Mouse (Mus musculus) hindbrain, embryonic 10.5 days (tissue): Measurements from ENCODE around the gene F830045P16Rik. TPM values are rescaled to one million over a fixed set of nuclear protein-coding genes. Genes with fewer than 3 reads are reported as not detected.

Experiments used
- DNase-seq: peaks from one replicate; pipeline ENCODE4 v3.0.0-alpha.2; 2017; ENCODE audit warnings: low spot score
- H3K27ac ChIP-seq: fragments of 300-500 bp; sonication (generic); 2 replicates; pipeline ENCODE4 v1.5.1; 2016; ENCODE audit warnings: mild to moderate bottlenecking, moderate library complexity
- H3K27me3 ChIP-seq: fragments of 300-500 bp; sonication (generic); 2 replicates; pipeline ENCODE4 v1.6.1; 2016; ENCODE audit warnings: mild to moderate bottlenecking; ENCODE audit not compliant: poor library complexity, insufficient read depth, severe bottlenecking
- H3K36me3 ChIP-seq: fragments of 300-500 bp; sonication (generic); 2 replicates; pipeline ENCODE4 v1.6.1; 2016; ENCODE audit warnings: mild to moderate bottlenecking, moderate library complexity
- H3K4me1 ChIP-seq: fragments of 300-500 bp; sonication (generic); replicated peaks from 2 replicates; pipeline ENCODE4 v1.6.1; 2016; ENCODE audit warnings: mild to moderate bottlenecking
- H3K4me3 ChIP-seq: fragments of 300-500 bp; sonication (generic); 2 replicates; pipeline ENCODE4 v1.5.1; 2016; ENCODE audit warnings: mild to moderate bottlenecking, moderate library complexity
- H3K9me3 ChIP-seq: fragments of 300-500 bp; sonication (generic); 2 replicates; pipeline ENCODE4 v1.6.1; 2016; ENCODE audit warnings: mild to moderate bottlenecking, moderate library complexity
- WGBS: fragments of 180-500 bp; shearing (Covaris S2); methylation state at CpG from one replicate; pipeline ENCODE4 v1.1.7; 2016; 5-methylcytosine and 5-hydroxymethylcytosine counted together
- polyA plus RNA-seq: library from polyadenylated mRNA; unstranded; fragments of >200 nt; fragmentation: Nextera tagmentation; extraction: Ambion mirVana; gene quantifications from 2 replicates; pipeline ENCODE4 v1.2.1, GENCODE M21; 2016

The F830045P16Rik gene
- polyA plus RNA-seq, 1 experiment from 2014 or later, result not detected

- 66% methylated on average over 4 of the region's 4 CpGs for WGBS
- no peak for DNase-seq
- Histone ChIP-seq H3K9me3 (no peaks in the 10 kb centered on the region), H3K4me3 (no peak overlapping the region), H3K27me3 (peaks cover 25% of the 10 kb centered on the region), H3K27ac (no peak overlapping the region), H3K4me1 (peaks cover 36% of the 10 kb centered on the region), H3K36me3 (no peaks in the 10 kb centered on the region)
Observed at GRCm38 (mm10) chr2:129539175-129539574, 2.8 kb upstream of the F830045P16Rik start.

GRCm38 (mm10) chr2:129537926-129538325 lies 1.5 kb upstream of the F830045P16Rik start:
- H3K27me3 ChIP-seq, result peaks cover 31% of the 10 kb centered on the region
- no peak overlapping the region; the same call in 1 of the 2 replicates for H3K27ac ChIP-seq
- no peak for DNase-seq
- H3K36me3 ChIP-seq, result no peaks in the 10 kb centered on the region
- H3K9me3 ChIP-seq, result no peaks in the 10 kb centered on the region
- peaks cover 33% of the 10 kb centered on the region for H3K4me1 ChIP-seq
- no peak overlapping the region for H3K4me3 ChIP-seq
- WGBS, result 85% methylated on average over 4 of the region's 4 CpGs

- H3K27me3 ChIP-seq, result peaks cover 37% of the 10 kb centered on the region
- H3K4me3 ChIP-seq, result no peak overlapping the region
- H3K27ac ChIP-seq, result peak overlapping the region; percentile 50
- no peaks in the 10 kb centered on the region for H3K9me3 ChIP-seq
- H3K4me1 ChIP-seq, result peaks cover 33% of the 10 kb centered on the region
- peak; percentile 6 for DNase-seq
- no peaks in the 10 kb centered on the region for H3K36me3 ChIP-seq
- 20% methylated on average over 7 of the region's 7 CpGs for WGBS
Observed at GRCm38 (mm10) chr2:129537360-129537759, 958 bp upstream of the F830045P16Rik start.

- Histone ChIP-seq H3K27me3 (peaks cover 41% of the 10 kb centered on the region), H3K27ac (peak overlapping the region; percentile 50), H3K4me3 (no peak overlapping the region), H3K9me3 (no peaks in the 10 kb centered on the region), H3K4me1 (peaks cover 33% of the 10 kb centered on the region), H3K36me3 (no peaks in the 10 kb centered on the region)
- 71% methylated on average over 1 of the region's 1 CpGs for WGBS
- peak; percentile 17 for DNase-seq
Observed at GRCm38 (mm10) chr2:129536926-129537325, 524 bp upstream of the F830045P16Rik start.

GRCm38 (mm10) chr2:129534886-129535591 lies 1.4 kb downstream of the F830045P16Rik start:
- Histone ChIP-seq H3K27ac (0 out of 2 replicates have a peak overlapping the region, but pooled peaks have one; percentile 42), H3K4me1 (peaks cover 40% of the 10 kb centered on the region), H3K9me3 (no peaks in the 10 kb centered on the region), H3K27me3 (peaks cover 54% of the 10 kb centered on the region), H3K36me3 (no peaks in the 10 kb centered on the region), H3K4me3 (no peak overlapping the region)
- 36% methylated on average over 5 of the region's 5 CpGs for WGBS
- peak; percentile 25 for DNase-seq

- peaks cover 73% of the 10 kb centered on the region for H3K27me3 ChIP-seq
- no peak overlapping the region for H3K27ac ChIP-seq
- DNase-seq, result no peak
- no peaks in the 10 kb centered on the region for H3K36me3 ChIP-seq
- no peak overlapping the region for H3K4me3 ChIP-seq
- 70% methylated on average over 2 of the region's 2 CpGs for WGBS
- no peaks in the 10 kb centered on the region for H3K9me3 ChIP-seq
- H3K4me1 ChIP-seq, result peaks cover 38% of the 10 kb centered on the region
Observed at GRCm38 (mm10) chr2:129531890-129532289, 4.5 kb downstream of the F830045P16Rik start.

- Histone ChIP-seq H3K27me3 (peaks cover 75% of the 10 kb centered on the region), H3K4me1 (peaks cover 35% of the 10 kb centered on the region), H3K4me3 (no peak overlapping the region), H3K9me3 (no peaks in the 10 kb centered on the region), H3K36me3 (no peaks in the 10 kb centered on the region), H3K27ac (no peak overlapping the region)
- no peak for DNase-seq
Observed at GRCm38 (mm10) chr2:129531102-129531501, 5.3 kb downstream of the F830045P16Rik start.

GRCm38 (mm10) chr2:129529297-129530209 lies 6.8 kb downstream of the F830045P16Rik start:
- DNase-seq, result peak; percentile 74
- H3K36me3 ChIP-seq, result no peaks in the 10 kb centered on the region
- peak overlapping the region; percentile 76 for H3K27ac ChIP-seq
- H3K4me3 ChIP-seq, result peak overlapping the region; percentile 13; the same call in 1 of the 2 replicates
- peaks cover 68% of the 10 kb centered on the region for H3K27me3 ChIP-seq
- H3K4me1 ChIP-seq, result peaks cover 23% of the 10 kb centered on the region
- 26% methylated on average over 14 of the region's 14 CpGs for WGBS
- no peaks in the 10 kb centered on the region for H3K9me3 ChIP-seq

GRCm38 (mm10) chr2:129527916-129528315 lies 8.5 kb downstream of the F830045P16Rik start:
- 86% methylated on average over 4 of the region's 4 CpGs for WGBS
- no peaks in the 10 kb centered on the region for H3K36me3 ChIP-seq
- no peak overlapping the region for H3K4me3 ChIP-seq
- peaks cover 61% of the 10 kb centered on the region for H3K27me3 ChIP-seq
- no peak overlapping the region for H3K27ac ChIP-seq
- peaks cover 23% of the 10 kb centered on the region for H3K4me1 ChIP-seq
- DNase-seq, result no peak
- no peaks in the 10 kb centered on the region for H3K9me3 ChIP-seq

- DNase-seq, result no peak
- Histone ChIP-seq H3K27me3 (peaks cover 45% of the 10 kb centered on the region), H3K27ac (no peak overlapping the region), H3K4me1 (peaks cover 23% of the 10 kb centered on the region), H3K4me3 (no peak overlapping the region), H3K9me3 (no peaks in the 10 kb centered on the region), H3K36me3 (no peaks in the 10 kb centered on the region)
- 83% methylated on average over 4 of the region's 4 CpGs for WGBS
Observed at GRCm38 (mm10) chr2:129526322-129526721, 10.1 kb downstream of the F830045P16Rik start.

GRCm38 (mm10) chr2:129525644-129526043 lies 10.8 kb downstream of the F830045P16Rik start:
- H3K27me3 ChIP-seq, result peaks cover 38% of the 10 kb centered on the region
- no peak overlapping the region for H3K27ac ChIP-seq
- no peak for DNase-seq
- H3K9me3 ChIP-seq, result no peaks in the 10 kb centered on the region
- no peaks in the 10 kb centered on the region for H3K36me3 ChIP-seq
- H3K4me3 ChIP-seq, result no peak overlapping the region
- H3K4me1 ChIP-seq, result peaks cover 22% of the 10 kb centered on the region

DNA sequence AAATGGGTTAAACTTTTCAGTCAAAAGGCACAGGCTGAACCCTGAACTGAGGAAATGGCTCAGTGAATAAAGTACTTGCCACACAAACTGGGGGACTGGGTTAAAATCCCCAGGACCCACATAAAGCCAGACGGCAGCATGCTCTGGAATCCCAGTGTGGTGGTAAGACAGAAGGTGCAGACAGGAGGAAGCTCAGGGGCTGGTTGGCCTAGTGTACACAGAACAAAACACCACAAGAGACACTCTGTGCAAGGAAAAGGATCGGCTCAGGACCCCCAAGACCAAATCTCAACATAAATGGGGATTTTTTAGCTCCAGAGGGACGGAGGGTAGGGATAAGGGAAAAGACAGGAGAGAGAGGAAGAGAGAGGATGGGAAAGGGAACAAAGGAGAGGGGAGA lies 17.9 kb downstream of the F830045P16Rik start:
- no peak overlapping the region for H3K27ac ChIP-seq

More for the DNA sequence above, 17.9 kb downstream of the F830045P16Rik start:
- H3K27me3 ChIP-seq, result no peaks in the 10 kb centered on the region
- DNase-seq, result no peak
- H3K4me3 ChIP-seq, result no peak overlapping the region
- WGBS, result 73% methylated on average over 3 of the region's 3 CpGs
- peaks cover 19% of the 10 kb centered on the region for H3K4me1 ChIP-seq
- no peaks in the 10 kb centered on the region for H3K9me3 ChIP-seq
- no peaks in the 10 kb centered on the region for H3K36me3 ChIP-seq
